Mouse (Mus musculus) spleen, adult 18-20 months (tissue): ENCODE results near the gene Ttc7b.

Experiments used
- DNase-seq, 2 experiments: peaks; one replicate each; pipeline ENCODE4 v3.0.0; 2022; ENCODE audit warnings: mixed read lengths in 2 of 2

Gene Ttc7b

GRCm38 (mm10) chr12:100377791-100378190 is 142.8 kb downstream of the Ttc7b start:
- DNase-seq, result no peak

GRCm38 (mm10) chr12:100375801-100376200 is 144.8 kb downstream of the Ttc7b start:
- no peak for DNase-seq

GRCm38 (mm10) chr12:100372785-100373184 is 147.8 kb downstream of the Ttc7b start:
- DNase-seq, result no peak

GRCm38 (mm10) chr12:100372015-100372414 is 148.6 kb downstream of the Ttc7b start:
- DNase-seq, result no peak

DNA sequence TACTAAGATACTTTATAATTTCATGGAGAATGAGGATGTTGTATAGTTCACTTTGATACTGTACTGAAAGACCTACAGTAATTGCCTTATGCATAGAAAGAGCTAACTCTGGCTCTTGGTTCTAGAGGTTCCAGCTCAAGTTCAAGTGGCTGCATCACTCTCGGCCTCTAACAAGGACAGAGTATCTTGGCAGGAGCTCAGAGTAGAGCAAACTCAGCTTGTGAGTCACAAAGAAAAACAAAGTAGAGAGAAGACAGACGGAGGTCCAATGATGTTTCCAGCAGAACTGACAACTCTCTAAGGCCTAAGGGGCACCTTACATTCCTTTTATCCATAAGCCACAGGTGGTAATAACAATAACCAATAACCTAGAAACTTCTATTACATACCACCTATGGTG is 150.8 kb downstream of the Ttc7b start:
- no peak for DNase-seq

DNA sequence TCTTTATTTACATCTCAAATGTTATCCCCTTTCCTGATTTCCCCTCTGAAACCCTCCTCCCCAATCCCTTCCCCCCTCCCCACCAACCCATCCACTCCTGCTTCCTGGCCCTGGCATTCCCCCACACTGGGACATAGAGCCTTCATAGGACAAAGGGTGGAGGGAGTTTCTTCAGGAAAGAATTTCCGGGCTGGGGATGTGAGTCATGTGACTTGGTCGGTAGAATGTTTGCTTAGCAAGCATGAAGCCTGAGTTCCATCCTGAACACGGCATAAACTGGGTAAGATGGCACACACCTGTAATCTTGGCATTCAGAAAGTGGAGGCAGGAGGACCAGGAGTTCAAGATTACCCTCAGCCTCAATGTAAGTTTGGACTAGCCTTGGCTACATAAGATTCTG is 151.4 kb downstream of the Ttc7b start:
- no peak for DNase-seq

DNA sequence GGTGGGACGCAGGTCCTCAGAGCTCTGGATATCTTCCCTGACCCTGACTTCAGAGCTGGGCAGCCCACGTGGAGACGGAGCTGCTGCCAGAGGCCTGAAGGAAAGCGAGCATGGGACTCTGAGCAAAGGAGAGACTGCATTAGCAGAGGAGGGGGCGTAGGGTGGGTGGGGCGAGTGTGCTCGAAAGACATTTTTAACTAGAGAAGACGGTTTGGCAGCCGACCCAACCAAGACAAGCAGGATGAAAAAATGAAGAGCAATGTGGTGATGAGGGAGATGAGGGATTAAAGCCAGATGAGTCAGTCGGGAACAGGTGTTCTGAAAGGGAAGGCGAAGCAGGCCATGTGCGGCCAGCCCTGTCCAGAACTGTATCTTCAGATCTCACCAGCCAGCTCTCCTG is 159.3 kb downstream of the Ttc7b start:
- no peak for DNase-seq

GRCm38 (mm10) chr12:100358040-100358620 is 162.5 kb downstream of the Ttc7b start:
- DNase-seq, result no peak

DNA sequence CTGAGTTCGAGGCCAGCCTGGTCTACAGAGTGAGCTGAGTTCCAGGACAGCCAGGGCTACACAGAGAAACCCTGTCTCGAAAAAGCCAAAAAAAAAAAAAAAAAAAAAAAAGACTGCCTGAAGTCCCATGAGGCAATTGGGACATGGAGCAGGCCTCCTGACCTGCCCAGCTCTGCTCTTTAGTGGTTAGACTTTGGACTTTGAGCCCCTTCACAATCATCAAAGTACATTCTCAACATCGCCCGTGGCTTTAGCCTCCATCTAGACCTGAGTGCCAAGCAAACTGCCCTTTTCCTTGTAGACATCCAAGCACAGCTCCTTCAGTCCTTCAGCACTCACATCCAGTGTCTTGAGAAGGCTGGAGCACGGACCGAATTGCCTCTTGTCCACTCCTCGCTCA is 164.2 kb downstream of the Ttc7b start:
- no peak for DNase-seq

DNA sequence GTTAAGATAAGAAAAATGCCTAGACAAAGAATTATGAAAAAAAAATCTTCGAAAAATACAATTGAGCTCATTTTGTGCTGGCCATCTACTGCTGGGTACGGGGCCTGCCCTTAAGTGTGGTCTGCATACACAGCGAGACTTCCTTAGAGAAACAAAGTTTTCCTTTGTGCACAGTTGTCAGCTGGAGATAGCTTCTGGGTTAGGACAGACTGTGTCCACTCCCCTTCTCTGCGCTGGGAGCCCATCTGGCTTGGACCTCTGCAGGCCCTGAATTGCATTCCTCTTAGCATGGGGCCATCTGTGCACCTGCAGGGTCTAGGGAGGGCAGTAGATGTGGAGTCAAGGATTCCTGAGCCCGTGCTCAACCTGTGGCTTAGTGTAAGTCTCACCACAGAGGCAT is 165.1 kb downstream of the Ttc7b start:
- DNase-seq, result no peak

- no peak for DNase-seq
Observed at GRCm38 (mm10) chr12:100353954-100354353, 166.7 kb downstream of the Ttc7b start.

- no peak for DNase-seq
Observed at GRCm38 (mm10) chr12:100353075-100353782, 167.4 kb downstream of the Ttc7b start.

DNA sequence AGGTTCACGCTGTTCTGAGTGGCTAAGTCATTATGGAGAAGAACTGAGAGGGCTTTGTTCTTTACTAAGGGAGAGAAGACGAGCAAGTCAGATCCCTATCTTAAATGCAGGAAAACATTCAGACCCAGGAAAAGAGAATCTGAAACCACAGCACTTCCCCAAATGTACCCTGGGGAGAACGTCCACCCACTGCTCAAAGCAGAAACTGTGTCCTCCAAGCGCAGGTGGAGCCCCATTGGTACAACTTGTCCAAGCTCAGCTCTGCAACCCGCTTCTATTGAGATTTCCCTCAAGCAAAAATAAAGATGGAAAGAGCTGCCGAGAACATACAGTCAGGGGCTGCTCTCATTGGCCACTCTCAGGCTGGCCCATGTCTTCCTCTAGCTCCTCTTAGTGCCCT is 168.5 kb downstream of the Ttc7b start:
- peak in 1 of 2 experiments; percentile 16 for DNase-seq

- DNase-seq, result no peak
Observed at GRCm38 (mm10) chr12:100343554-100343953, 177.1 kb downstream of the Ttc7b start.

GRCm38 (mm10) chr12:100341614-100342013 is 179.0 kb downstream of the Ttc7b start:
- DNase-seq, result no peak

DNA sequence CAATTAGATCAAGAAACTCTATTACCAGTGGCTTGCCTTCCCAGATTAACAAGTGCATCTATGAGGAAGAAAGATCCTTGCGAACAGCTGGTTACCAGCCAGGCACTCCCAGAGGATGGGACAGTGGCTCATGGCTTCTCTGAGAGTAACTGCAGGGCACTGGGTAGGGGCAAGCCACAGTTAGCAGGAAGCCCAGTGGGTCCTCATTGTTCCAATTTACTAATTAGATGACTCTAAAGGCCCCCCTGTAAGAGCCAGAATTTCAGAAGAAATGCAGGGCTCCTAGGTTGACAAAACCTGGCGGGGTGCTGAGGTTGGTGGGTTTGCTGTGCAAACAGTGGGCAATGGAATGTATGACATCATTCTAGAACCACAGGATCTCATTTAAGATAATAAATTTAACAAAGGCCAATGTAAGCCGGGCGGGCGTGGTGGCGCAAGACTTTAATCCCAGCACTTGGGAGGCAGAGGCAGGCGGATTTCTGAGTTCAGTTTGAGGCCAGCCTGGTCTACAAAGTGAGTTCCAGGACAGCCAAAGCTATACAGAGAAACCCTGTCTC is 179.6 kb downstream of the Ttc7b start:
- DNase-seq, result no peak

DNA sequence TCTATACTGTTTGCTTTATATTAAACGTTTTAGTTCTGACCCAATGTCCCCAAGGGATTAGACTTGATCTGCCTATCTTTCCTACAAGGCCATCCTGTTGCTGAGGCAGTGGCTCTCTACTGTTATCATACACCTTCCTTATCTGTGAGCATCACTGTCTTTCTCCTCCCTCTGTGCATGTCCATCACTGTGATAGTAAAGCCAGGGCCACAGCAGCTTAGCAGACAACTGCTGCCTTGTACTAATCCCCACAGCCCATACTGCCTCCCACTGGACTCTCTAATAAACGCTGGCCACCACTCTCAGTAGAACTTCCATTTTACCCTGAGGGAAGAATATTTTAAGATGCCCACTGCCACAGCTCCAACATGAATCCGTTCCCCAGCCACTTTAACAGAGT is 182.6 kb downstream of the Ttc7b start:
- DNase-seq, result no peak

- DNase-seq, result no peak
Observed at GRCm38 (mm10) chr12:100337351-100338018, 183.1 kb downstream of the Ttc7b start.

DNA sequence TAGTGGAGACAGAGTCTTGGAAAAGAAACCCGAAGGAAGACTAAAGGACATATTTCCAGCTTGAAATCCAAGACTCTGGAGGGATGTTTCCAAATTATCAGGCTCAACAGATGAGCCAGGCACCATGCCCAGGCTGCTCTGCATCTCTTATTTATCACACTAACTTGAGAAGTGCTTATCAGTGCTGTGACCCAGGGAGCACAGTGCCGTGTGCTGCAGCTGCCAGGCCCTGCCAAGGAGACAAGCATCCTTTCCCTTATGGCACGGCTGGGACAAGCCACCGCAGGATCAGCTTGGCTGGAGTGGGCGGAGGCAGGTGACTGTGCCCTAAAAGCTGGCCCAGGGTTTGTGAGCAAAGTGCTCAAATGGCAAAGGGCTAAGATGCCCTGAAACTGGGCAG is 184.4 kb downstream of the Ttc7b start:
- DNase-seq, result no peak

GRCm38 (mm10) chr12:100331806-100332205 is 188.8 kb downstream of the Ttc7b start:
- no peak for DNase-seq

GRCm38 (mm10) chr12:100330234-100330633 is 190.4 kb downstream of the Ttc7b start:
- no peak for DNase-seq

GRCm38 (mm10) chr12:100328998-100329397 is 191.6 kb downstream of the Ttc7b start:
- no peak for DNase-seq

DNA sequence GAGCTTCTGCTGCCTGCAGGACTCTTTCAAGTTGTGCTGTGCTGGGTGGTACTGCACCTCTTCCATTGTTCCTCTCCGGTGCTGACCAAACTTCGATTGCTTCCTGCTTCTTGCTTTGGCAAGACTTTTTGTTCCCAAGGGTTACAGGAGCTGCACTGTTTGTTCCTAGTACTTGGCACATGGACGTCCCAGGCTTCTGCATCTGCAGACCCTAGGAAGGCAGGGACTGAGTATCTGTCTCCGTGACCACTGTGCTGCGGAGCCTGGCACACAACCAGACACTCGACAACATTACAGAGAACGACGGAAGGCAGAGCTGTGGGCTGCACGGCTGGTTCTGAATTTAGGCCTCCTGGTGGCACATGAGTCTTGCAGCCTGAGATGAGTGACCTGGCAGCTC is 192.1 kb downstream of the Ttc7b start:
- DNase-seq, result no peak

DNA sequence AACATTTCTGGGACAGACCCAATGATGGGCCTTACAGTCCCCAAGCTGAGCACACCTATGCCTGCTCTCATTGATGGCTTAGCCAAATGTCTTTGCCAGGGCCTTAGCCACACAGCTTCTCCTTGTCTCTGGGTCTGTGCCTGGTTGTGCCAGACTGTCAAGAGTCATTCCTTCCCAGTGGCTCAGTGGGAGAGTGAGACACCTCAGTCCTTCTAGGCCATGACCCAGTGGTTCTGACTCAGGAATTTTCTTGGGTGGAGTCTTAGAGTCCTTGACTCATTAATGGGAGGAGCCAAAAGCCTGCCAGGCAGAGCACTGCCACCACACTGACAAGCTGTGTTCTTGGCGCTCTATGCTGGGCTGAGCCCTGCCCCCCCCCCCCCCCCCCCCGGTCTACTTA is 193.9 kb downstream of the Ttc7b start:
- no peak for DNase-seq
